Mouse (Mus musculus) limb, embryonic 11.5 days (tissue): ENCODE results near the gene Uck1. TPM values are rescaled to one million over a fixed set of nuclear protein-coding genes. Genes with fewer than 3 reads are reported as not detected.

Source experiments
- ATAC-seq: fragments of 200-750 bp; cut with Nextera tagmentation; 2 replicates; pipeline ENCODE4 v1.8.0; 2017; ENCODE audit warnings: low read depth; ENCODE audit not compliant: insufficient number of reproducible peaks, low FRiP score, low TSS enrichment
- DNase-seq: peaks from one replicate; pipeline ENCODE4 v3.0.0-alpha.2; 2015; ENCODE audit warnings: low spot score
- H3K27ac ChIP-seq: fragments of 300-500 bp; sonication (generic); replicated peaks from 2 replicates; pipeline ENCODE4 v1.5.1; 2014; ENCODE audit warnings: low read depth, mild to moderate bottlenecking, low read length
- H3K27me3 ChIP-seq: fragments of 300-500 bp; sonication (generic); 2 replicates; pipeline ENCODE4 v1.6.1; 2014; ENCODE audit warnings: mild to moderate bottlenecking, low read length, mixed read lengths; ENCODE audit not compliant: control insufficient read depth, insufficient read depth
- H3K36me3 ChIP-seq: fragments of 300-500 bp; sonication (generic); 2 replicates; pipeline ENCODE4 v1.6.1; 2014; ENCODE audit warnings: mild to moderate bottlenecking, low read length, moderate library complexity, mixed read lengths; ENCODE audit not compliant: control insufficient read depth, insufficient read depth
- H3K4me1 ChIP-seq: fragments of 300-500 bp; sonication (generic); 2 replicates; pipeline ENCODE4 v1.6.1; 2014; ENCODE audit warnings: low read length, mixed read lengths; ENCODE audit not compliant: control insufficient read depth, insufficient read depth
- H3K4me2 ChIP-seq: fragments of 300-500 bp; sonication (generic); 2 replicates; pipeline ENCODE4 v1.6.1; 2014; ENCODE audit warnings: low read depth, mild to moderate bottlenecking, moderate library complexity; ENCODE audit not compliant: severe bottlenecking
- H3K4me3 ChIP-seq: fragments of 300-500 bp; sonication (generic); 2 replicates; pipeline ENCODE4 v1.5.1; 2014; ENCODE audit warnings: low read depth, low read length
- H3K9ac ChIP-seq: fragments of 300-500 bp; sonication (generic); 2 replicates; pipeline ENCODE4 v1.6.1; 2014; ENCODE audit warnings: mild to moderate bottlenecking, low read length
- H3K9me3 ChIP-seq: fragments of 300-500 bp; sonication (generic); 2 replicates; pipeline ENCODE4 v1.6.1; 2016; ENCODE audit warnings: low read length; ENCODE audit not compliant: control insufficient read depth
- WGBS: fragments of 180-500 bp; shearing (Covaris S2); extraction: QIAGEN DNeasy Blood & Tissue Kit; methylation state at CpG from one replicate; pipeline ENCODE4 v1.1.7; 2014; 5-methylcytosine and 5-hydroxymethylcytosine counted together
- polyA plus RNA-seq: library from polyadenylated mRNA; unstranded; fragments of >200 nt; fragmentation: Nextera tagmentation; extraction: Ambion mirVana; gene quantifications from 2 replicates; pipeline ENCODE4 v1.2.1, GENCODE M21; 2014

The Uck1 gene
- polyA plus RNA-seq, 1 experiment from 2014 or later = 61.5 TPM

DNA sequence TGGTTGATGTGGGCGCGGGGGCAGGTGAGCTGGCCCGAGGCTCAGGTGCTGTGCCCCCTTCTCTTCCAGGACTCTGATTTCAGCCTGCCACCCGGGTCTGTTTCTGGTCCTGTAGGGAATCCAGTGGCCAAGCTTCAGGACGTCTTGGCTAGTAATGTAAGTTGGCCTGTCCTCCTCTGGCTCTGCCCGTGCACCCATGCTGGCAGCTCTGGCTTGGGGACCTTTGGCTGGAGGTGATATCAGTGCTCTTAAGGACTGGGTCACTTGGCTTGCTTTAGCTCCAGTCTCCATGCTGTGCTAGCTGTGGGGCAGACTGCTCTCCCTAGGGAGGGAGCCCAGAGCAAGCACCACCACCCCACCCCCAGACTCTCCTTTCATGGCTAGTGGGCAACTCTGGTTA lies 39.9 kb downstream of the Uck1 start:
- WGBS = 95% methylated on average over 6 of the region's 6 CpGs
- no peak for ATAC-seq

GRCm38 (mm10) chr2:32219501-32219900 lies 40.5 kb downstream of the Uck1 start:
- H3K4me1 ChIP-seq = no peaks in the 10 kb centered on the region
- no peak overlapping the region for H3K4me2 ChIP-seq
- ATAC-seq (no peak), DNase-seq (no peak)
- no peaks in the 10 kb centered on the region for H3K9me3 ChIP-seq
- 90% methylated on average over 14 of the region's 14 CpGs for WGBS
- no peaks in the 10 kb centered on the region for H3K27me3 ChIP-seq
- no peak overlapping the region for H3K9ac ChIP-seq
- H3K27ac ChIP-seq = no peak overlapping the region
- no peak overlapping the region for H3K4me3 ChIP-seq
- H3K36me3 ChIP-seq = peaks cover 75% of the 10 kb centered on the region

More for the DNA sequence above, 39.9 kb downstream of the Uck1 start:
- no peaks in the 10 kb centered on the region for H3K4me1 ChIP-seq
- H3K4me3 ChIP-seq = no peak overlapping the region
- H3K9ac ChIP-seq = no peak overlapping the region
- DNase-seq = no peak
- H3K9me3 ChIP-seq = no peaks in the 10 kb centered on the region
- no peak overlapping the region for H3K4me2 ChIP-seq
- H3K36me3 ChIP-seq = peaks cover 73% of the 10 kb centered on the region
- H3K27ac ChIP-seq = no peak overlapping the region
- H3K27me3 ChIP-seq = no peaks in the 10 kb centered on the region

DNA sequence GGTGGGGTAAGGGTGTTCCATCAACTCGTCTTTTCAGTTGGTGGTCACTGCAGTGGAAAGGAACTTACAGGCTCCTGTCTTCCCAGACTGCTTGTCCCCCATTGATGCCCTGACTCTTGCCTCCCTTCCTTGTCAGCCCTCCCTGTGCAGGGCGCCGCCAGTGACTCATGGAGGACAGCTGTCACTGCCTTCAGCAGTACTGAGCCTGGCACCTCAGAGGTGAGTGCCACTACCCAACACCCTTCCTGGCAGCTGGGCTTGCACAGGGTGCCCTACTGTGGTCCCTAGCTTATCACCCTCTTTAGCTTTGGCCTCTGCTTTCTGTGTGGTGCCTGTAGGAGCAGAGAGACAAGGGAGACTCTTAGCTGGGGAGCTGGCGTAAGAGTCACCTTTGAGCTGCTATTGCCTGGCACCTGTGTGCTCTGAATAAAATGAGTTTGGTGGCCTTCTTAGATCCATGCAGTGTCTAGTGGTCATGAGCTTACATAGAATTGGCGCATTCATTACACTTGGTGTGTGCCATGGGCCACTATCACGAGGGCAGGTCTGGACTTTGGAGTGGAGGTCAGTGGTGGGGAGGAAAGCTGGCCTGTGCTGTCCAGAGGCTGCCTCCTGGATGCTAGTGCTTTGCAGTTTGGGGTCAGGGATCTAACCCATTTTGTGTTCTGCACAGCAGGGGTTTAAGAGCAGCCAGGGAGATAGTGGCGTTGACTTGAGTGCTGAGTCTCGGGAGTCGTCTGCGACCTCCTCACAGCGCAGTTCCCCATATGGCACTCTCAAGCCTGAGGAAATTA lies 41.2 kb downstream of the Uck1 start:
- Histone ChIP-seq H3K9ac (no peak overlapping the region), H3K27me3 (no peaks in the 10 kb centered on the region)

GRCm38 (mm10) chr2:32218113-32218512 lies 41.8 kb downstream of the Uck1 start:
- no peak overlapping the region for H3K27ac ChIP-seq
- WGBS = 98% methylated on average over 5 of the region's 5 CpGs
- no peaks in the 10 kb centered on the region for H3K4me1 ChIP-seq
- no peak overlapping the region for H3K4me2 ChIP-seq
- no peak for DNase-seq
- peaks cover 74% of the 10 kb centered on the region for H3K36me3 ChIP-seq
- H3K9ac ChIP-seq = no peak overlapping the region
- H3K9me3 ChIP-seq = no peaks in the 10 kb centered on the region
- ATAC-seq = no peak
- no peak overlapping the region for H3K4me3 ChIP-seq
- H3K27me3 ChIP-seq = no peaks in the 10 kb centered on the region

More for the DNA sequence above, 41.2 kb downstream of the Uck1 start:
- Histone ChIP-seq H3K4me3 (no peak overlapping the region), H3K27ac (no peak overlapping the region), H3K4me2 (no peak overlapping the region), H3K9me3 (no peaks in the 10 kb centered on the region), H3K4me1 (no peaks in the 10 kb centered on the region), H3K36me3 (peaks cover 73% of the 10 kb centered on the region)
- 90% methylated on average over 11 of the region's 11 CpGs for WGBS
- no peak for DNase-seq
- no peak for ATAC-seq

GRCm38 (mm10) chr2:32217656-32218055 lies 42.3 kb downstream of the Uck1 start:
- no peak overlapping the region for H3K4me2 ChIP-seq
- no peak overlapping the region for H3K9ac ChIP-seq
- DNase-seq = no peak
- H3K9me3 ChIP-seq = no peaks in the 10 kb centered on the region
- no peak overlapping the region for H3K27ac ChIP-seq
- no peaks in the 10 kb centered on the region for H3K4me1 ChIP-seq
- H3K36me3 ChIP-seq = peaks cover 73% of the 10 kb centered on the region
- H3K4me3 ChIP-seq = no peak overlapping the region
- 92% methylated on average over 8 of the region's 8 CpGs for WGBS
- H3K27me3 ChIP-seq = no peaks in the 10 kb centered on the region
- no peak for ATAC-seq

DNA sequence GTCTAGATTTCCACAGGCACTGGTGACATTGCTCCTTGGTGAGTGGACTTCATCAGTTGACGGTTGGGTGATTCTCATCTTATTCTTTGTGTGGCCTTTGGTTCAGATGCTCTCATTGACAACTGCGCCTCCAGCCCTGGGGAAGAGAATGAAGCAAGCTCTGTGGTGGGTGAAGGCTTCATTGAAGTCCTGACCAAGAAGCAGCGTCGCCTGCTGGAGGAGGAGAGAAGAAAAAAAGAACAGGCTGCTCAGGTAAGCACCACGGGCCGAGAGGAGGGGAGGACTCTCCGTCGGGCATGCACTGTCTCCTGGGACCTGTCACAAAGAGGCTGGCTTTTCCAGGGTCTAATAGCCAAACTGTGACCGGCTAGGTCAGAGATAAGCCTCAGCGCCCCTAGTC lies 43.5 kb downstream of the Uck1 start:
- H3K4me1 ChIP-seq = no peaks in the 10 kb centered on the region
- no peak overlapping the region for H3K27ac ChIP-seq
- no peak overlapping the region for H3K4me2 ChIP-seq
- ATAC-seq (no peak), DNase-seq (no peak)
- H3K4me3 ChIP-seq = no peak overlapping the region
- 86% methylated on average over 10 of the region's 10 CpGs for WGBS
- no peaks in the 10 kb centered on the region for H3K27me3 ChIP-seq
- H3K9me3 ChIP-seq = no peaks in the 10 kb centered on the region
- H3K9ac ChIP-seq = no peak overlapping the region
- peaks cover 77% of the 10 kb centered on the region for H3K36me3 ChIP-seq

DNA sequence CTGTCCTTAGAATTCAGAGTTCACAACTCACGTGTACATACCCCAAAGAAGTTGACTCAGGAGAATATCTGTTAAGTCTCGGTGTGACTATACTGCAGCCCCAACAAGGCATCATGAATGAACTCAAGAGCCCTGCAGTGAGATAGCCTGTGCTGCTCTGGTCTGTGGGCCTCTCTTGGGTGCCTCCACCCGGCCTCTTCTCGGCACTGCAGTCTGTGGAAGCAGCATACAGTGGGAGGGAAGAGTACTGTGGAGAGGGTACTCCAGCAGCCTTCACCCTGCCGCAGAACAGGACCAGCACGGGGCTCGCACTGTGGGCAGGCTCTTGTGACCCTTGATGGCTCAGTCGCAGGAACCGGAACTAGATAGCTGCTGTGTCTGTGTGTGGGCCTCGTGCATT lies 44.4 kb downstream of the Uck1 start:
- Histone ChIP-seq H3K27ac (no peak overlapping the region), H3K27me3 (no peaks in the 10 kb centered on the region), H3K9ac (no peak overlapping the region), H3K36me3 (peaks cover 75% of the 10 kb centered on the region), H3K9me3 (no peaks in the 10 kb centered on the region), H3K4me1 (no peaks in the 10 kb centered on the region), H3K4me2 (no peak overlapping the region), H3K4me3 (no peak overlapping the region)
- ATAC-seq (no peak), DNase-seq (no peak)
- WGBS = 95% methylated on average over 10 of the region's 10 CpGs

- Histone ChIP-seq H3K4me3 (no peak overlapping the region), H3K9me3 (no peaks in the 10 kb centered on the region), H3K36me3 (peaks cover 68% of the 10 kb centered on the region), H3K9ac (no peak overlapping the region), H3K27ac (no peak overlapping the region), H3K4me1 (no peaks in the 10 kb centered on the region), H3K4me2 (no peak overlapping the region), H3K27me3 (no peaks in the 10 kb centered on the region)
- 94% methylated on average over 10 of the region's 10 CpGs for WGBS
- ATAC-seq (no peak), DNase-seq (no peak)
Observed at GRCm38 (mm10) chr2:32213000-32213399, 47.0 kb downstream of the Uck1 start.

DNA sequence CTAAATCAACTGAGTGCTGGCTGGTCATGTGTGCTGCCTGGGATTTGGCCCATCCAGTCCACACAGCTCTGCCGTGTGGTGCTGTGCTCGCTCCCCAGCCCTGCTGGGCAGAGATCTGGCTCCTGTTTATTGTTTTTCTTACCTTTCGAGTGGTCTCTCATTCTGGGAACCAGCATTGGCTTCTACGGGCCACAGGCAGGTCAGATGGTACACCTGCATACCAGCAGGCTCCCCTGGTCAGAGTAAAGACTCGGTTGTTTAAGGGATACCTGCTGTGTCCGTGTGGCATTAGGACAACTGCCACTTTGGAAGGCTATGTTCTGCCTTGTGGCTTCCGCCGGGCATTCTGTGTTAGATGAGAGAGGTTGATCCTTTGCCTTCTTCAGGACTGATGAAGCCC lies 48.3 kb downstream of the Uck1 start:
- H3K4me1 ChIP-seq = no peaks in the 10 kb centered on the region
- DNase-seq (no peak), ATAC-seq (no peak)
- no peak overlapping the region for H3K9ac ChIP-seq
- no peak overlapping the region for H3K4me3 ChIP-seq
- H3K27me3 ChIP-seq = no peaks in the 10 kb centered on the region
- no peak overlapping the region for H3K4me2 ChIP-seq
- H3K36me3 ChIP-seq = peaks cover 65% of the 10 kb centered on the region
- H3K27ac ChIP-seq = no peak overlapping the region
- no peaks in the 10 kb centered on the region for H3K9me3 ChIP-seq
- 96% methylated on average over 8 of the region's 8 CpGs for WGBS
